Mouse (Mus musculus) G1E-ER4 (cell line): ENCODE measurements around the gene Gimap7. TPM values are rescaled to one million over a fixed set of nuclear protein-coding genes. Genes with fewer than 3 reads are reported as not detected.

Source experiments
- GATA1 ChIP-seq: IDR thresholded peaks from one replicate; pipeline ENCODE4 v1.8.0; 2012; ENCODE audit warnings: low read length, inconsistent platforms
- polyA plus RNA-seq: library from polyadenylated mRNA; stranded (reverse); fragments of >175 nt; gene quantifications from 2 replicates; pipeline ENCODE4 v1.2.3, GENCODE M21; 2012

The Gimap7 gene
- polyA plus RNA-seq, 1 experiment: not detected

GRCm38 (mm10) chr6:48763567-48764270 lies 45.3 kb downstream of the Gimap7 start:
- TF ChIP-seq GATA1: no peak

- no peak for TF ChIP-seq GATA1
Observed at GRCm38 (mm10) chr6:48764496-48764895, 46.1 kb downstream of the Gimap7 start.

- no peak for TF ChIP-seq GATA1
Observed at GRCm38 (mm10) chr6:48768178-48768869, 49.9 kb downstream of the Gimap7 start.

GRCm38 (mm10) chr6:48768933-48769332 lies 50.5 kb downstream of the Gimap7 start:
- TF ChIP-seq GATA1: no peak

- TF ChIP-seq GATA1: no peak
Observed at GRCm38 (mm10) chr6:48770696-48771095, 52.3 kb downstream of the Gimap7 start, which contains the start of gene Gimap3. Gene Gimap3 (minus strand): TSS chr6:48770851.

GRCm38 (mm10) chr6:48772030-48772429 lies 53.6 kb downstream of the Gimap7 start:
- no peak for TF ChIP-seq GATA1

Other genes starting within 250 kb of the Gimap7 start
- not detected in 2 replicates for gene Atp6v0e2, start 181.0 kb upstream of the Gimap7 start, polyA plus RNA-seq
- gene Lrrc61, start 163.8 kb upstream of the Gimap7 start, polyA plus RNA-seq: not detected in 2 replicates
- gene Rarres2, start 145.8 kb upstream of the Gimap7 start, polyA plus RNA-seq: not detected in 2 replicates
- gene Gm45021, start 129.0 kb upstream of the Gimap7 start, polyA plus RNA-seq: not detected in 2 replicates
- gene Repin1, start 124.7 kb upstream of the Gimap7 start, polyA plus RNA-seq: not detected in 2 replicates
- gene Gm44965, start 124.7 kb upstream of the Gimap7 start, polyA plus RNA-seq: not detected in 2 replicates
- gene Zfp775, start 116.6 kb upstream of the Gimap7 start, polyA plus RNA-seq: not detected in 2 replicates
- gene AI854703, start 91.9 kb upstream of the Gimap7 start, polyA plus RNA-seq: 0.02 TPM in 1 of 2 replicates, not detected in the other
- gene Gimap8, start 71.4 kb upstream of the Gimap7 start, polyA plus RNA-seq: not detected in 2 replicates
- 0.32 and 0.73 TPM in 2 replicates for gene Gimap9, start 42.5 kb upstream of the Gimap7 start, polyA plus RNA-seq
- gene Gimap4, start 34.1 kb upstream of the Gimap7 start, polyA plus RNA-seq: not detected in 2 replicates
- gene Gimap6, start 10.4 kb upstream of the Gimap7 start, polyA plus RNA-seq: 0.06 and 0.09 TPM in 2 replicates
- gene Gm28053, start within 50 bp of the Gimap7 start, polyA plus RNA-seq: not detected in 2 replicates
- not detected in 2 replicates for gene Gimap1, start 20.4 kb downstream of the Gimap7 start, polyA plus RNA-seq
- gene Gimap5, start 27.6 kb downstream of the Gimap7 start, polyA plus RNA-seq: not detected in 2 replicates
- not detected in 2 replicates for gene Gimap3, start 52.2 kb downstream of the Gimap7 start, polyA plus RNA-seq
- 0.55 TPM in 1 of 2 replicates, not detected in the other for gene Tmem176a, start 122.3 kb downstream of the Gimap7 start, polyA plus RNA-seq
- 0.08 TPM in 1 of 2 replicates, not detected in the other for gene Tmem176b, start 122.9 kb downstream of the Gimap7 start, polyA plus RNA-seq
- gene Aoc1, start 154.3 kb downstream of the Gimap7 start, polyA plus RNA-seq: not detected in 2 replicates
- not detected in 2 replicates for gene 1600015I10Rik, start 211.3 kb downstream of the Gimap7 start, polyA plus RNA-seq